Mouse (Mus musculus) left cerebral cortex, postnatal 4 days (tissue): ENCODE results near the gene Smoc1. TPM values are rescaled to one million over a fixed set of nuclear protein-coding genes. Genes with fewer than 3 reads are reported as not detected.

Experiments
- DNase-seq: peaks from one replicate; pipeline ENCODE4 v3.0.0-alpha.2; 2022
- intact Hi-C: fragments of 180-260 bp; cut with DNase I; formaldehyde crosslinking; loops from one replicate; pipeline ENCODE4 v1.15.1; 2025
- total RNA-seq, 2 experiments: library from RNA; stranded (reverse); gene quantifications; 2 replicates each; pipeline ENCODE4 v1.2.3; 2021

The Smoc1 gene
- total RNA-seq, 2 experiments from 2014 or later, result 15.8 to 17.2 TPM

DNA sequence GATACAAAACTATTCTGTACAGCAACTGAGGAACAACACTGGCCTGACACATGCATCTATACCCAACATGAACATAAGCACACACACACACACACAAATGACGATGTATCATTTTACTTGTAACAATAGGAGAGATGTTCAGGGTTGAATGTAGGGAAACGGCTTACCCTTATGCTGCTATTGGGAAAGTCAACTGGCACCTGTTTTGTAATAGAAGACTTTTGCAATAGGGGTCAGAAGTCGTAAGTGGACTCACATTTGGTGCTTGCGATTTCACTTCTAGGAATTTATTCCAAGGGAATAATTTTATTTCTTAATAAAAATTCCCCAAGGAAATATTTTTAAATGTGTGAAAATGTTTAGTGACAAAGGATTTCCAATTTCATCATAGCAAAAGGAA, 85.7 kb downstream of the Smoc1 start:
- intact Hi-C loops, result no loop called here
- no peak for DNase-seq

DNA sequence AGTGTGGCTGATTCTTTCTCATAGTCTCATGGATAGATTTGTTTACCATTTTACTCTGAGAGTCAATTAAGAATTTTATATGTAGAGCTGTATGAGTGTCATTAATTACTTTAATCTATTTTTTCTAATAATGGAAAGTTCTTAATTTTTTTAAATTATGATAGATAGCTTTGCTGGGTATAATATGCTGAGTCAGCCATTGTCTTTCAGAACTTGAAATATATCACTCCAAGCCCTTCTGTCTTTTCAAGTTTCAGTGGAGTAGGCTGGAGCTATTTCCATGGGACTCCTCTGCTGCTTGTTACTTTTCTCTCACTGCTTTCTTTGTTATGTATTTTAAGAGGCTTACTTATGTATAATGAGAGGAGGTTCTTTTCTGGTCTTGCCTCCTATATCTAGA, 93.7 kb downstream of the Smoc1 start:
- intact Hi-C loops, result no loop called here
- no peak for DNase-seq

DNA sequence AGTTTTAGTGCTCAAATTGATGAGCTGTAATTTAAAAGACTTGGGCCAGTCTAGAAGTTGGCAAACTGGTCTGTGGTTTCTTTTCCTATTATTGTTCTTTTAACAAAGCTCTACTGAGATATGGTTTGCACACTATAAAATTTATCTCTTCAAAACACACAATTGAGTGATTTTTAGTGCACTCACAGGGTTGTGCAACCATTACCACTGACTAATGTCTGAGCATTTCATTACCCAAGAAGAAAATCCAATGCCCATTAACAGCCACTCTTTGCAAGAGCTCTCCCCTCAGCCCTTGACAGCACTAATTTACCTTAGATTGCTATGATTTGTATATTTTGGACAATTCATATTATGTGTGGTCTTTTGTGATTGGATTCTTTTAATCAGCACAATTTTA, 97.2 kb downstream of the Smoc1 start:
- intact Hi-C loops, result no loop called here
- no peak for DNase-seq

- no peak for DNase-seq
- intact Hi-C loops, result no loop called here
These were observed 100.2 kb downstream of the Smoc1 start for GRCm38 (mm10) chr12:81126842-81127241.

- intact Hi-C loops, result no loop called here
These were observed 102.1 kb downstream of the Smoc1 start for GRCm38 (mm10) chr12:81128693-81129092.

DNA sequence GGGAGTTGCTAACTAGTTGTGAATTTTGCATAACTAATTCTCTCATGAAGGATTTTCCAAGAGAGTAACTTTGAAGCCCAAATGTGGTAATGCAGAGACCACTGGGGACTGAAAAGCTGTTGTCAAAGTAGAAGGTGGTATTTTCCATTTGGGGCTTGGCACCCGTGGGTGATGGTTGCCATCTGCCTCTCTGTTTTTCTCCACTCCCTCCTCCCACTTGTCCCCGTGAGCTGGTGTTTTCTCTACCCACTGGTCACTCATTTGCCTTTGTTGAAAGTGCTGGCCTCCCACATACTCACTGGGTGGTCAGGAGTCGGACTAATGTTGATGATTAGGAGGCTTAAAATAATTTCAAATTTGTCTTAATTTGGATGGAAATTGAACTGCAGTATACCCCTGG, 104.1 kb downstream of the Smoc1 start:
- intact Hi-C loops, result no loop called here
- no peak for DNase-seq

More at GRCm38 (mm10) chr12:81128693-81129092, 102.1 kb downstream of the Smoc1 start:
- no peak for DNase-seq

- no peak for DNase-seq
- intact Hi-C loops, result no loop called here
These were observed 104.5 kb downstream of the Smoc1 start for GRCm38 (mm10) chr12:81131114-81131513.

DNA sequence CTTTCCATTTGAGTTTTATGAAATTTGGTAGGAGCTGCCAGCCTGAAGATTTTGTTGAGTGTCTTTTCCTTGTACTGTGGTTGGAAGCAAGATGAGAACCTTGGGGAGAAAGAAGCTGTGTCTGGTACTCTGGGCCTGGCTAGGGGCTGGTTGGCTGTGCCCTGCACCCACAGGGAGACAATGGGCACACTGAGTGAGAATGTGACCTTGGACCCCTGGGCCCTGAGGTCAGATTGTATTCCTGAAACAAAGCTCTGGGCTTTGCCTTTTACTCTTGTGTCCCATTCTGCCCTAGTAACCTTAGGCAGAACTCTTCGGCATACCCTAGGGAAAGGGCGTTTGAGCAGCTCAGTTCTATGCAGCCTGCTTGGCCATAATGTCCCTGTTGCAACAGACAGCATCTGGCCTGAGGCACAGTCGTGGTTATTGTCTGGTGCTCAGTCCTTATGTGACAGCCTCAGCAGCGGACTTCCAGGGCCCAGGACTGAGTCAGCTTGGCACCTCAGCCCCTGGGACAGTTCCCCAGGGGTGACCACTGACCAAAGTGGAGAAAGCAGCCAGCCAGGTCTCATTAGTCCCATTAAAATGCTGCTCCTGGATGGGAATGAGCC, 106.6 kb downstream of the Smoc1 start:
- no peak for DNase-seq
- intact Hi-C loops, result no loop called here

GRCm38 (mm10) chr12:81138217-81138616, 111.6 kb downstream of the Smoc1 start:
- intact Hi-C loops, result no loop called here
- no peak for DNase-seq

DNA sequence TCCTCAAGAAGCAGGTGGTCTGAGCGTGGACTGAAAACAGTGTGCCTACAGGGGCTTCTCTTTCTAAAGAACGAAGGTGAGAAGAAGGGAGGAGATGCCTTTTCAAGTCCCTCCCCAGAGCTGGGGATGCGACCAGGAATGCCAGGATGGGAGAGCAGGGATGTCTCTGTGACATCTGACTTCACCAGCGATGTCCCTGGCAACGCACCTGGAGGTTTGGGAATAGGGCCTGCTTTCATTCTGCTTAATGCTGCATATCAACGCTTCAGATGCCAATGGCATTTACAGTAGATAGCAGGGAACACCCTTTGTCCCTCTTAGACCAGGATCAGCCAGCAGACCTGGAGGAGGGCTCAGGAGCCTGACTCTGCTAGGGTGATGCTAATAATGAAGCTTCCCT, 112.9 kb downstream of the Smoc1 start:
- intact Hi-C loops, result no loop called here

GRCm38 (mm10) chr12:81140594-81141328, 114.2 kb downstream of the Smoc1 start:
- peak; percentile 50 for DNase-seq
- intact Hi-C loops, result no loop called here

More for the DNA sequence above, 112.9 kb downstream of the Smoc1 start:
- DNase-seq, result peak; percentile 37

- intact Hi-C loops, result no loop called here
- no peak for DNase-seq
These were observed 114.7 kb downstream of the Smoc1 start for GRCm38 (mm10) chr12:81141329-81141711.

DNA sequence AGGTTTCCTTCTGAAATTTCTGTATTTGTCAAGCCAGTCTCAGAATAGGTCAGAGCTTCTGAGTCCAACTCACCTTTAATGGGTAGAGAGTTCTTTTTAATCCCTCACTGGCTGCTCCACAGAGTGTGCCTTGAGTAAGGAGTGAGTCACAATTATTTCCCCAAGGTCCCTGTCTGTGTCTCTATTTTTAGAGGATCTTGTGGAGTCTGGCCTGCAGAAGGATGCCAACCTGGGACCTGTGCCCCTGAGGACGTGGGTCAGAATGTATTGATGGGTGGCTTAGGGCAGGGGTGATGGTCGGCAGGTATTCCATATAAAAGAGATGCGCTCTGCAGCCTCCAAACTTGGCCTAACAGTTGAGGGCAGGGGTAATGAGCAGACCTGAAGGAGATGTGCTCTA, 115.6 kb downstream of the Smoc1 start:
- no peak for DNase-seq
- intact Hi-C loops, result no loop called here

- no peak for DNase-seq
- intact Hi-C loops, result no loop called here
These were observed 117.6 kb downstream of the Smoc1 start for GRCm38 (mm10) chr12:81144201-81144600.

DNA sequence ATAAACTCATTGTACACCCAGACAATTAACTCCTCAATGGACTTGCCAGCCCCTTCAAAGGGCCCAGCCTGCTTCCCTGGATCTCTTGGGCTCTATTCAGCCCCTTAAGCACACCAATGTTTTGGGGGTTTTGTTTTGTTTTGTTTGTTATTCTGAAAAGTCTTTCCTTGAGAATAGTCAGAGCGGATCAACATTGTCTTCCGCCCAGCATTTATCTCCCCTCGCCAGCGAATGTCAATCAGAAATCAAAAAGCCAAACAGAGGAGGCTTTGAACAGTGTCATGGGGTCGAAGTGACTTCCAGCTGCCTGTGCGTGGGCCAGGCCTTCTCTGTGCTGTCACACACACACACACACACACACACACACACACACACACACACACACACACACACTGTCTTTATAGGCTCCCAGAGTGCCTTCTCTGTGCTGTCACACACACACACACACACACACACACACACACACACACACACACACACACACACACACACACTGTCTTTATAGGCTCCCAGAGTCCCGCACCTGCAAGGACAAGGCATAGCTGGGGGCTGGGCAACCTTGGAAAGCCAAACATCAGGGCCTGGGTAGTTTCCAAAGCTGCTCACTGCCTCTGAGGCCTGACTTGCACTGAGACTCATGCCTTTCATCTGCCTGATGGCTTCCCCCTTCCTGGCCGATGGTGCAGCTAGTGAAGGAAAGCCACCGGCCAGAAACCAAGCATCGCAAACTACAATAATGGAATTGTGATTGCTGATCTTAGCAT, 120.0 kb downstream of the Smoc1 start:
- DNase-seq, result peak; percentile 44
- intact Hi-C loops, result no loop called here

GRCm38 (mm10) chr12:81147956-81148355, 121.3 kb downstream of the Smoc1 start:
- DNase-seq, result no peak
- intact Hi-C loops, result no loop called here

DNA sequence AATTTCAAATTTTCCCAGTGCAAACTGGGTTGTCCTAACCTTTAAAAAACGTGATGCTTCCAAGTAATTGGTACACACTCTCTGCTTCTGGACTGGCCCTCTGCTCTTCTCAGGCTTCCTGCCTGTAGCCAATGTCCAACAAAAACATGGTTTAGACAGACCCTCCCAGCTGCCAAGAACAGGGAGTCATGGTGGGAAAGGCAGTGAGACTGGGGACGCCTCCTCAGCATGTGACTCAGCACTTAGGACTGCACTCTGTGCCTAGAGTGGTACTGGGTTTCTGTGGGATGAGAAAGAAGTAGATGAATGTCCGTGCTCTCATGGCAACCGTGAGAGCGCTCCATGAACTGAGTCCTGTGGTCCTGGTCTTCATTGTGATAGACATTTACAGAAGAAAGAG, 124.3 kb downstream of the Smoc1 start:
- DNase-seq, result no peak
- intact Hi-C loops, result no loop called here

- DNase-seq, result no peak
- intact Hi-C loops, result no loop called here
These were observed 125.5 kb downstream of the Smoc1 start for GRCm38 (mm10) chr12:81152082-81152481.

DNA sequence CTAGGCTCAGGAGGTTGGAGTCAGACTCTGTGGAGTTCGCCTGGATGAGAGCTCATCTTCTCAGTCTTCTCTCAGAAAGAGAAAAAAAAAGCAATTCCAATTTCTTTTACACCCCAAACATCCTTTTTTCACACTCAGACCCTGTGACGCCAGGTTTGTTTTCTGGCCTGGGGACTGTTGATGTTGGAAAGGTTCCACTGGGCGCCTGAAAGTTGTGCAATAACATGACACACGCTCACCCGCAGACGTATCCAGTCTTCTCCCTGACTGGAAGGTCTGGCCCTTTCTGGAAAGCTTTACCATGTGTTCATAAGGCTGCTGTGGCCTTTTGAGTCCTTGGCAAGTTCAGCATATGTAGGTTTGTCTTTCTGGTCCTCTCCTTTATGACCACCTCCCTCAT, 129.1 kb downstream of the Smoc1 start:
- no peak for DNase-seq
- intact Hi-C loops, result no loop called here

DNA sequence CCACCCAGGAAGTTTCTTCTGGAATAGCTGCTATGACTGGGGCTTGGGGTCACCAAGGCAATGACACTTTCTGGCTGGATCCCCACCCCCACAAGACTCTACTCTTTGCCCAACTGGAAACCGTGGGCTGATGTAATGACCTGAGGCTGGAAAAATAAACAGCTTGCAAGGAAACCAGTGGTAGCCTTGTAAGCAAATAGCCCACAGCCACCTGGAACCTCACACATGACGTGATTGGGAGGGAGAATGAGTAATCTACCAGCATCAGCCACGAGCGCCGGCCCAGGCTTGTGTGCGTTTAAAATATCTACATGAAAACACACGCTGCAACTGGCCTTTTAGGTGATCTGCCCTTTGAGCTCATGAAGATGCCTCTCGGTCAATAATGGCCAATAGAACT, 130.2 kb downstream of the Smoc1 start:
- DNase-seq, result no peak
- intact Hi-C loops, result no loop called here

DNA sequence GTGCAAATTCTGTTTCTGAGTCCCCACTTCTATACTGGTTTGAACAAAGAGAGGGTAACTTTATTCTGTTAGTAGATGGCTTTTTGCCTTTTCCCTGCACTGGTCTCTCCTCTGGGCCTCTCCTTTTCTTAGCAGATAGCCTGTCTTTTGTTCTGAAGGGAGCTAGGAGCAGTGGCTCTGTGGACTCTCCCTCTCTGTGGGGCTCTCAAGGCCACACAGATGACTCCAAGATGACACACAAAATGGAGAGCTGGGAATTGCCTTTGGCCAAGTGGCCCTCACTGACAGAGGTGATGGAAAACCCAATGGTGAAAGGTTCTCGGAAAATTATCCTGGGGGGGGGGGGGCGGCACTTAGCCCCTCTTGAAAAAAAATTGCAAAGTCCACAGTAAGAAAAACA, 133.3 kb downstream of the Smoc1 start:
- no peak for DNase-seq
- intact Hi-C loops, result no loop called here

DNA sequence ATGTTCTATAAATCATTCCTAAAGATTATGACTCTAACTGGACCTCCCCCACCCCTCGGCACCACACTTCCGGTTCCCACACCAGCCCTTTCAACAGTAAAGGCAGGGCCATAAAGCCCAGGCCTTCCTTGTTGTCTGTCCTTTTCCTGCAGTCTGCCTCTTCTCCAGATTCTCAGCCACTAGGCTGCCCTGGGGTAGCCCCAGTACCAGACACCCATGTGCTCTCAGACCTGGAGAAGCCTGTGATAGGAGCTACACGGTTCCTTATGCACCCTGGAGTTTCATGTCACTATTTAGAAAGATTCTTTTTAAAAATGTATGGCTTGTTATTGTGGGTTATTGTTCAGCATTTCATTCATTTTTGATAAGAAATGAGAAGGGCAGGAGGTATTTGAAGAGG, 133.8 kb downstream of the Smoc1 start:
- DNase-seq, result no peak
- intact Hi-C loops, result no loop called here
